Mouse (Mus musculus) Patski (cell line): ENCODE data around the gene Tmed8. TPM values are rescaled to one million over a fixed set of nuclear protein-coding genes. Genes with fewer than 3 reads are reported as not detected.
A peak's percentile ranks its signal among the peaks of the same experiment; 100 is the strongest.
"Not testable (repeated sequence)": the region's sequence is repeated elsewhere in the genome, so short reads cannot be mapped to it uniquely, and the experiment has no call there.

Experiments used
- ATAC-seq: fragments of 100-300 bp; one replicate; pipeline ENCODE4 v1.8.0; 2021
- CTCF ChIA-PET: fragments of 350-600 bp; sonication (Branson Sonifier 250); formaldehyde crosslinking; loops from one replicate; lab custom pipeline; 2022; ENCODE audit warnings: inconsistent platforms; lab: Charles Lee
- POLR2A ChIA-PET: fragments of 350-600 bp; sonication (Branson Sonifier 250); formaldehyde crosslinking; loops from one replicate; lab custom pipeline; 2022; ENCODE audit warnings: antibody characterized with exemption, inconsistent platforms; lab: Charles Lee
- DNase-seq: peaks from one replicate; pipeline ENCODE4 v3.0.0-alpha.2; 2011; ENCODE audit warnings: low read depth, low spot score
- H3K27me3 ChIP-seq: fragments of 371-371 bp; one replicate; pipeline ENCODE4 v1.5.1; 2021
- CTCF ChIP-seq: fragments of 100-300 bp; IDR thresholded peaks from one replicate; pipeline ENCODE4 v1.5.1; 2021
- in situ Hi-C: fragments of 300-500 bp; cut with MboI; formaldehyde crosslinking; loops from 3 replicates; pipeline ENCODE4 v1.11.1; 2018; ENCODE audit warnings: low pct_unique_long_range_greater_than_20kb, mixed read lengths
- polyA plus RNA-seq: library from polyadenylated mRNA; unstranded; gene quantifications from one replicate; pipeline ENCODE4 v1.2.3, GENCODE M21; 2021

Gene Tmed8
- polyA plus RNA-seq, 1 experiment from 2014 or later, result 13.8 TPM

- no peak for DNase-seq
- no peak for ATAC-seq
- no peak for TF ChIP-seq CTCF
- H3K27me3 ChIP-seq, result no peaks in the 10 kb centered on the region
- ChIA-PET POLR2A (interaction anchor here (0.7 kb wide), 1 partner anchor 12 kb away, joined by 3 read pairs; no protein-coding TSS in a partner anchor), CTCF (no interaction called here)
- in situ Hi-C loops, result no loop called here
These were observed 42.2 kb downstream of the Tmed8 start for GRCm38 (mm10) chr12:87158099-87158498.

GRCm38 (mm10) chr12:87157361-87157760, 42.9 kb downstream of the Tmed8 start:
- TF ChIP-seq CTCF, result no peak
- no peaks in the 10 kb centered on the region for H3K27me3 ChIP-seq
- no peak for ATAC-seq
- DNase-seq, result no peak
- in situ Hi-C loops, result no loop called here
- POLR2A ChIA-PET, result no interaction called here
- CTCF ChIA-PET, result interaction anchor here (1.3 kb wide), 1 partner anchor 36 kb away, joined by 5 read pairs; no protein-coding TSS in a partner anchor

- ATAC-seq, CTCF ChIA-PET, DNase-seq, POLR2A ChIA-PET, in situ Hi-C loops, H3K27me3 ChIP-seq: not testable (repeated sequence)
These were observed 45.8 kb downstream of the Tmed8 start for GRCm38 (mm10) chr12:87154448-87154847.

- ATAC-seq (no peak), DNase-seq (no peak)
- in situ Hi-C loops, result no loop called here
- TF ChIP-seq CTCF, result no peak
- ChIA-PET CTCF (no interaction called here), POLR2A (no interaction called here)
- H3K27me3 ChIP-seq, result no peaks in the 10 kb centered on the region
These were observed 50.8 kb downstream of the Tmed8 start for GRCm38 (mm10) chr12:87149471-87149870.

GRCm38 (mm10) chr12:87148136-87148535, 52.1 kb downstream of the Tmed8 start:
- in situ Hi-C loops, result no loop called here
- TF ChIP-seq CTCF, result no peak
- no peaks in the 10 kb centered on the region for H3K27me3 ChIP-seq
- CTCF ChIA-PET, result no interaction called here
- no peak for DNase-seq
- POLR2A ChIA-PET, result interaction anchor here (0.5 to 1.7 kb wide), 2 partner anchors 13 to 16 kb away, joined by 3 to 8 read pairs; no protein-coding TSS in a partner anchor
- ATAC-seq, result no peak

- no peak for TF ChIP-seq CTCF
- DNase-seq (peak; percentile 77), ATAC-seq (peak; percentile 98)
- no peaks in the 10 kb centered on the region for H3K27me3 ChIP-seq
- in situ Hi-C loops, result no loop called here
- POLR2A ChIA-PET, result interaction anchor here (0.5 to 1.7 kb wide), 3 partner anchors 13 to 46 kb away, joined by 3 to 8 read pairs (median 3); no protein-coding TSS in a partner anchor
- CTCF ChIA-PET, result no interaction called here
These were observed 52.7 kb downstream of the Tmed8 start, which contains the start of gene Pomt2 for GRCm38 (mm10) chr12:87147395-87148089. TSS of gene Pomt2 (minus strand) at chr12:87147968.

- in situ Hi-C loops, result no loop called here
- POLR2A ChIA-PET, result interaction anchor here (0.7 to 1.7 kb wide), 3 partner anchors 12 to 47 kb away, joined by 3 to 8 read pairs (median 3); no protein-coding TSS in a partner anchor
- CTCF ChIA-PET, result no interaction called here
These were observed 53.3 kb downstream of the Tmed8 start, which contains the start of gene Gstz1 for GRCm38 (mm10) chr12:87146966-87147365. TSS of gene Gstz1 (plus strand) at chr12:87147165.

GRCm38 (mm10) chr12:87142156-87142555, 58.1 kb downstream of the Tmed8 start:
- DNase-seq (no peak), ATAC-seq (no peak)
- in situ Hi-C loops, result no loop called here
- TF ChIP-seq CTCF, result no peak
- CTCF ChIA-PET, result interaction anchor here (1.1 kb wide), 1 partner anchor 54 kb away, joined by 3 read pairs; no protein-coding TSS in a partner anchor
- POLR2A ChIA-PET, result no interaction called here
- H3K27me3 ChIP-seq, result no peaks in the 10 kb centered on the region

More at GRCm38 (mm10) chr12:87146966-87147365, 53.3 kb downstream of the Tmed8 start, which contains the start of gene Gstz1:
- no peak for TF ChIP-seq CTCF
- peak; percentile 19 for DNase-seq
- peak; percentile 90 for ATAC-seq
- no peaks in the 10 kb centered on the region for H3K27me3 ChIP-seq

GRCm38 (mm10) chr12:87138768-87139167, 61.5 kb downstream of the Tmed8 start:
- ATAC-seq, result no peak
- ChIA-PET POLR2A (no interaction called here), CTCF (no interaction called here)
- no peak for TF ChIP-seq CTCF
- no peaks in the 10 kb centered on the region for H3K27me3 ChIP-seq
- in situ Hi-C loops, result no loop called here
- no peak for DNase-seq

GRCm38 (mm10) chr12:87138342-87138701, 61.9 kb downstream of the Tmed8 start:
- POLR2A ChIA-PET, result no interaction called here
- in situ Hi-C loops, result no loop called here
- DNase-seq (no peak), ATAC-seq (no peak)
- H3K27me3 ChIP-seq, result no peaks in the 10 kb centered on the region
- no peak for TF ChIP-seq CTCF
- CTCF ChIA-PET, result no interaction called here
